Mouse (Mus musculus): ENCODE data around the gene Scn3b.
A peak's percentile ranks its signal among the peaks of the same experiment; 100 is the strongest.

Gene Scn3b

GRCm38 (mm10) chr9:40316865-40317660 is 48.0 kb downstream of the Scn3b start:
- no peak for DNase-seq (ENCODE audit: low spot score in 2 of 2)

GRCm38 (mm10) chr9:40317735-40318134 is 48.7 kb downstream of the Scn3b start:
- DNase-seq (ENCODE audit: low spot score in 2 of 2): no peak

DNA sequence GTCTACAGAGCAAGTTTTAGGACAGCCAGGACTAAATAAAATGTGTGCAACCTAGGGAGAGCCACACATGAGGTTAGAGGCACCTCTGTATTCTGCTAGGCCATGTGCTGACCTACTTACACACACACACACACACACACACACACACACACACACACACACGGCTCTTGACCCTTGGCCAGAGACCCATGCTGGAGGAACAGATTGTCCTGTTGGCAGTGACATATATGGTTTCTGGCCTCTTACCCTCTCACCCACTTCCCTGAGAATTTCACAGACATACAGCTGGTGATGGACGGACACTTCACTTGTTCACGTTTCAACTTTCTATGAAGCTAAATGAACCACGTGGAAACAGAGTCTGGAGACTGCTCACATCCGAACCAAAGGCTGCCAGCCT is 49.8 kb downstream of the Scn3b start:
- DNase-seq (ENCODE audit: low spot score in 2 of 2): no peak

DNA sequence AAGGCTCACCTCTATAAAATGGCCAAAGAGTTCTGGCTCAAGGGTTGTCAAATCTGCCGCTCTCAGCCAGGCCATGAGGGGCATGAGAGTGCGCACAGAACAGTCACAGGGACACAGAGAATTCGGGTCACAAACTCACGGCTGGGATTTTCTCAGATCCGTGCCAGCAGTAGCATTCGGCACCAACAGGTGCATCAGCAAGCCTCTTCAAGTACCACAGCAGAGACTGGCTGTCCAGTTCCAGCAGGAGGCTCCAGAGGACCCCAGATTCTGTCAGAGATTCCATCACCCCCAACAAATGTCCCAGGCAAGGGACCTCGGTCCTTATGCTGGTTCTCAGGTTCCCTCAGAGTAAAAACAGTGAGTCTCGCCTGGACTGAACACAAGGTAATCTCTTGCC is 51.4 kb downstream of the Scn3b start:
- DNase-seq (ENCODE audit: low spot score in 2 of 2): no peak

GRCm38 (mm10) chr9:40320879-40321667 is 52.1 kb downstream of the Scn3b start:
- no peak for DNase-seq (ENCODE audit: low spot score in 2 of 2)

- DNase-seq (ENCODE audit: low spot score in 2 of 2): no peak
Measured at GRCm38 (mm10) chr9:40321668-40322003, 52.6 kb downstream of the Scn3b start.

DNA sequence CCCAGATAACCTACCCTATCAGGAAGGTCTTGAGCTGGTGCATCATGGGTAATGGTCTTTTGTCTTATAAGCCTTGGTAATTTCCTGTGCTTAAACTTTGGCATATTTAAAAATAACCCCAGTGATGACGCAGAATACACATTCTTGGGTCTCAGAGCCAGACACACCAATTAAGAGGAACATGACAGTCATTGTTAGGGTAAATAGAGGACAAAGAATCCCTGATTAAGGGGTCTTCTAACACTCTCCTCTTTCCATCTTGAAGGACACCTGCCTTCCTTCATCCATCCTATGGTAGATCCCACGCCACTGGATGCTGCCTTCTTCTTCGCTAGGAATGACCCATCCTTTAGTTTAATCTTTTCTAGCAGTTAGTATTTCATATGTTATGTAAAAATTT is 53.4 kb downstream of the Scn3b start:
- no peak for DNase-seq (ENCODE audit: low spot score in 2 of 2)

- DNase-seq (ENCODE audit: low spot score in 2 of 2): no peak
Measured at GRCm38 (mm10) chr9:40323171-40323570, 54.2 kb downstream of the Scn3b start.

- DNase-seq (ENCODE audit: low spot score in 2 of 2): no peak
Measured at GRCm38 (mm10) chr9:40323773-40324172, 54.8 kb downstream of the Scn3b start.

GRCm38 (mm10) chr9:40324232-40324792 is 55.3 kb downstream of the Scn3b start:
- DNase-seq (ENCODE audit: low spot score in 2 of 2): peak in 1 of 2 experiments; percentile 12

GRCm38 (mm10) chr9:40324826-40325225 is 55.8 kb downstream of the Scn3b start:
- DNase-seq (ENCODE audit: low spot score in 2 of 2): no peak

- DNase-seq (ENCODE audit: low spot score in 2 of 2): no peak
Measured at GRCm38 (mm10) chr9:40326260-40326915, 57.4 kb downstream of the Scn3b start.

DNA sequence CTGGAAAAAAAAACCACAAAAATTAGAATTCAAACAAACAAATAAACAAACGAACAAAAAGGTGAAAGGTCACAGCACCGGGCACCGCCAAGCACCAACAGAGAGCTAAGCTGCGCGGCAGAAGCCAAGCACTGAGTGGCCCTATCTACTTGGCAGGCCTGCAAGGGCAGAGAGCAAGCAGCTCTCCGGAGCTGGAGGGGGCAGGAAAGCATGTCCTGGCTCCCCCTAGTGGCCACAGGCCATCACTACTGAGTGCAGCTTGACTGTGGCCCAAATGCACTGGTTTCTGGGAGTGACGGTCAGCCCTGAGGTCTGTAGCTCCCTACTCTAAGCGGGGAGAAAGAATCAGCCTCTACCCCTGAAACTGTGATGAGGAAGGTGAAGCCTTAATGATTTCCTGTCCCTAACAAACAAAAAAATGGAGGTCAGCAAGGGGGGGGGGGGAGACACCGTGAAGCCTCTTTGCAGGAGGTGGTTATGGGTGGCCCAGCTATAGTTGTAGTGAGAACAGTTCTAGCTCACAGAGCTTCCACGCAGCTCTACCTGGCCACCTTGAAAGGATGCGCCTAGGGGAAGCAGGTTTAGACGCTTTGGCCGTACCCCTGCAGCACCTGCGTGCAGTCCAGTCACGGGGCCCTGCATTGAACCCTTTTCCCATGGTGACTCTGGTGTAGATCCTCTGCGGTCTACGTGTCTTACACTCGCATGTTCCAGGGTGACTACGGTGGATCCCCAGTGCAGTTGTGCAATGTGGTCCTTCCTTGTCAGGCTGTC is 61.8 kb downstream of the Scn3b start:
- DNase-seq (ENCODE audit: low spot score in 2 of 2): peak; percentile 68 to 74

- no peak for DNase-seq (ENCODE audit: low spot score in 2 of 2)
Measured at GRCm38 (mm10) chr9:40331411-40332286, 62.6 kb downstream of the Scn3b start.

GRCm38 (mm10) chr9:40332326-40332725 is 63.3 kb downstream of the Scn3b start:
- DNase-seq (ENCODE audit: low spot score in 2 of 2): no peak

- DNase-seq (ENCODE audit: low spot score in 2 of 2): no peak
Measured at GRCm38 (mm10) chr9:40332731-40333648, 64.0 kb downstream of the Scn3b start.

DNA sequence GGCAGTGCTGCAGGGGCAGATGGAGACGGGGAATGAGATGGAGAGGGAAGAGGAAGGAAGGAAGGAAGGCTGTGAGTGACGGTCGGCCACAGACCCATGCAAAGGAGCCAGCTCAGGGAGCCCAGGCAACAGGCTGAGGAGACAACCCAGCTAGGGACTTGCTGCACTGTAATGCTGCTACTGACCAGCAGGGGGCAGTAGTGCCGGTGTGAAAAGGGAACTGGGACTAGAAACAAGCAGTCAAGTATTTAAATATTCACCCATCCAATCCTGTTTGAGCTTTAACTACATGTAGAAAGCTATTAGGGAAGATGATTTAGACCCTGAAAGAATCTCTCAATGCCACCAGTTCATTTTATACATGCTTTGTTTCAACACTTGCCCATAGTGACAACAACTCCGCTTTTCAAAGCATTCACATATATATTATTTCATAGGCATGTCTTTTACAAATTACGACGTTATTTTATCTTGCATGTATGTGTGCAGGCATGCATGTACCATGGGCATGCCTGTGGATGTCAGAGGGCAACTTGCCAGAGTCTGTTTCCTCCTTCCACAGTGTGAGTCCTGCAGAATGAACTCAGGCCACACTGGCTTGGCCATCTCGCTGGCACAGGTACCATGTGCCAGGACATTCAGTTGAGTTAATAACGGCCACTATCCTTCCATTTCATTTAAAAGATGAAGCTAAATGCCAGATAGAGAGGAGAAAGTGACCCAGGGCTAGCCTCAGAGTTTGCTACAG is 64.8 kb downstream of the Scn3b start:
- peak; percentile 56 to 69 for DNase-seq (ENCODE audit: low spot score in 2 of 2)

DNA sequence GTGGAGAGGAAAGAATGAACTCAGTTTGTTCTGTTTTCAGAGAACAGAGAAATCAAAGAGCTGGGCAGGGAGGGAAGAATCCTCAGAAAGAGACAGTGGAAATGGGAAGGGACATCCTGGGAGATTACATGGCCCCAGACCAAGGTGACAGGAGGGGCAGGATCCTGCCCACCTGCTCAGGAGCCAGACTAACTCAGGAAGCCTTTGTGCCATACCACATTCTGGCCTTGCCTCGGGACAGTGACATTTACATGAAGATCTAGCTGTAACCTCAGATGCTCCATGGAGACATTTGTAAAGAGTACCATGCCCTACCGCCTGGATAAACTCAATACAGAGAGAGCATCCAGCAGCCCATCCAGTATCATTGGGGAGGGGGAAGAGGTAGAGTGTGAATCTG is 65.6 kb downstream of the Scn3b start:
- DNase-seq (ENCODE audit: low spot score in 2 of 2): no peak

- DNase-seq (ENCODE audit: low spot score in 2 of 2): no peak
Measured at GRCm38 (mm10) chr9:40336701-40337100, 67.7 kb downstream of the Scn3b start.
